Mouse (Mus musculus) yolk sac, embryonic 10.5 days (tissue): ENCODE data around the gene Pkp4.
"Not testable (repeated sequence)": the region's sequence is repeated elsewhere in the genome, so short reads cannot be mapped to it uniquely, and the experiment has no call there.

Experiments
- DNase-seq: peaks from one replicate; pipeline ENCODE4 v3.0.0-alpha.2; 2017; ENCODE audit warnings: low spot score

Gene Pkp4

DNA sequence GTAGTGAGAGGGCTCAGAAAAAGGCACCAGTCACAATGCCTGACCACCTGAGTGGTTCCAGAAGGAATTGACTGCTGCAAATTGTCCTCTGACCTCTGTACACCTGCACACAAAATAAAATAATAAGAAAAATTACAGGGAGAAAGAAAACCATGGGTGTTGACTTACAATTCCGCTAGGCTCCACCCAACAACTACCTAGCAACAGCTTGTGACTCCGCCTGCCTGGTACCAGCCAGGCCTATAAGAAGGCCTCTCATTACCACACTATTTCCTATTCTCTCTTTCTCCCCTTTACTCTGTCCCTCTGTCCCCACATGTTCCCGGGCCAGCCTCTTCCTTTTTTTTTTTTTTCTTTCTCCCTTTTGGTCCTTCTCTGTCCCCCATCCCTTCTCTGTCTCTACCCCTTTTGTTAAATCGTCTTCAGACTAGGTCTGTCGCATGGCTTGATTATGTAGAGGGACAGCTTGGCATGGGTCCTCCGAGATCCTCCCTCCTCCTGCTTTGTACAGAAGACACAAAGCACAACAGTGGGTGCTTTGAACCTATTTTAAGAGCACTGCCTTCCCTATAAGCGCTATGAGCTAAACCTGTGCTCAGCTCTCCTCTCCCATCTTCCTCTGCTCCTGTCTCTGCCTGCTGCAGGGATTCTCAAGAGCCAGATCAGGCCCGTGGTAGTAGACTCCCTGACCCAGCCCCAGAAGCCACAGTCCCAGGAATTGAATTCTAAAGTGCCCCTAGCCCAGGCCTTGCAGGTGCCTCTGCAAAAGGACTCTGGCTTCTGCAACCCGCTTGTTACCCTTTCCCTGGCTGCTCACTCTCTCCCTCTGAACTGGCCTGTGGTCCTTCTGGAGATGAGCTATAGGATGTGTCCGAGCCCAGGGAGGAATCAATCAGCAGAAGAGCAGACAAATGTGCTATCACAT, 223.5 kb downstream of the Pkp4 start:
- no peak for DNase-seq

DNA sequence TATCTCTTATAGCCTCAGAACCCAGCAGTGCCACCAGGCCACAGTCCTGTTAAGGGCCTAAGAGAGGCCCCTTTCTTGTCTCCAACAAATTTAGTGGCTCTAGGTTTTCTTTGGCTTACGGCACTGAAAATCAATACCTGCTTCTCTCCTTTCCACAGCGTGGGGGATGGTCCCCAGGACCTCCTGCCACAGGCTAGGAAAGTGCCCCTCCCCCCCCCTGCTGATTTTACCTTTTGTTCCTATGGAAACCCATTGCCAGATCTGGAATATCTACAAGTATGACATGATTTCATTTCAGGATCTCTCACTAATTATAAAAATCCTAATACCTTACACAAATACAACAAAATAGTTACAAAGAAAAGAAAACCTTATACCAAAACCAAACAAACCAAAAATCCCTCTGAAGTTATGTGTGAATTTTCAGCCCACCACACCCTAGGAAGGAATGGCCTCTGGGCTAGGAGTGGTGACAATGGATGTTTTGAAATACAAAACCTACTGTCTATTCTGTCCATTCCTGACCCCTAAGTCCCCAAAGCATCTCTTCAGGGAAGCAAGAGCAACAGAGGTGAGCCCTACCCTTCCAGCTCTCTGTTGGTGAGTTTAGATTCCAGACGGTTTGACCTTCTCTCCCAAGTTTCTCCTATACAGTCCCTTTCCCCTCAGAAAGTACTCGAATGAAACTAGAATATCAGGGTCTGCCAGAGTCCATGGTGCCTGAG, 224.7 kb downstream of the Pkp4 start:
- DNase-seq = no peak

- DNase-seq = no peak
Observed at GRCm38 (mm10) chr2:59389971-59390370, 229.3 kb downstream of the Pkp4 start.

DNA sequence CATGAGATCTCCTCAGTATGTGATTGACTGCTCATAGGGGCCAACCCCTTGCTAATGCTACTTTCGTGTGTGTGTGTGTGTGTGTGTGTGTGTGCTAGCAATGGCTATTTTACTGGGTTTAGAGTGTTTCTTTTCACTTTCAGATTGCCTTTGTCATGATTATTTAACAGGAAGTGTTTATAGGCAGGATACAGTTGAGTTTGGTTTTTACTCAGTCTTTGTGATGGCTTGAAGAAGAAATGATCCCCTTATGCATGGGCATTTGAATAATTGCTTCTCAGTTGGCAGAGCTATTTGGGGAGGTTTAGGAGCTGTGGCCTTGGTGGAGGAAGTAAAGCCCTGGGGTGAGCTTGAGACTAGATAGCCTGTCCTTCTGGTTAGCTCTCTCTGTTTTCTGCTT, 232.5 kb downstream of the Pkp4 start:
- no peak for DNase-seq

DNA sequence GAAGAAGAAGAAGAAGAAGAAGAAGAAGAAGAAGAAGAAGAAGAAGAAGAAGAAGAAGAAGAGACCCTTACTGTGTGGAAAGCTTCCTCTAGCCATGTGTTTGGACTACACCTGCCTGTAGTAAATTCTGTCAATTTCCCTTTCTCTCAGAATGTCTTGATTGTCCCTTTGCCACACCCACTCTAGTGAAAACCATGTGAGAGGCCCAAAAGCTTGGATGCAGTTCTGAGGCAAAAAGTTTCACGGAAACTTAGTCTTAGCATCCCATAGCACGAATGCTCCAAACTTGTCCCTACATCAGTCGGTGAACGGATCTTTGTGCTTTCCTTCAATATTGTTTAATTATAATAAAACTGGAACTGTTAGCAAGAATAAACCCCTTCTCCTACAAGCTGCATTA, 234.0 kb downstream of the Pkp4 start:
- no peak for DNase-seq

DNA sequence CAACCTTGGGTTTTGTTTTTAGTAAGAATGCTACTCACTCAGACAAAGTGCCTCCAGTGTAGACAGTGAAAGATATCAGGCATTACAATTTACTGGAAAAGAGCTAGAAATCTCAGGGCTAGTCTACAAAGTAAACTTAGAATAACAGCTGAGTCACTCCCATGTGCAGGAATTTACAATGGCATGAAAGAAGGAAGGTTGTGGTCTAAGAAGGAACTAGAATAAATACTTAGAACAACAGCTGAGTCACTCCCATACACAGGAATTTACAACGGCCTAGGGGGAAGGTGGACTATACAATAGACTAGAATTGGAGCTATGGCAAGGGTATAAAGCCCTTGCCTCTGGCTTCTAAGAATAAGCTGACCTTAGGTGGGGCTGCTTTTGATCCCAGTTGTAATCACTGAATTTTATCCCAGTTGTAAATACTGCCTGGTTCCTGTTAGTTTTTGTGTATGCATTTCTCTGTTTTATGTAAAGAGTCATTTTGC, 234.6 kb downstream of the Pkp4 start:
- DNase-seq = not testable (repeated sequence)

- no peak for DNase-seq
Observed at GRCm38 (mm10) chr2:59396555-59396954, 235.9 kb downstream of the Pkp4 start.

DNA sequence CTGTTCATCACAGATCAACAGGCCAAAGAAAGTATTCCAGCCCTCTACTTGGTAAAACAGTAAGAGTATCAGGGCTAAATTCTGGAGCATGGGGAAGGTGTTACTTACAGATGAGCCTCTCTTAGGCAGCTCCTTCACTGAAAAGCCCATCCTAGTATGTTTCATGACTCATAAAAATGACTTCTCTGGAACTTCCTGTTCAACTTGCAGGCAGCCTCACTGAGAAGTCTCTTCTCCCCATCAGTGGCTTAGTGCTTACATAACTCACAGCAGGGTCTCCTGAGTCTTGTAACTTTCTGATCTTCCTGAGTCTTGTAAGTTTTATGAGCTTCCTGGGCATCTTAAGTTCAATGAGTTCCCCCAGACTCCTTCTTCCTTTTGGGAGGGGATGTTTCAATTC, 236.9 kb downstream of the Pkp4 start:
- DNase-seq = no peak

- DNase-seq = no peak
Observed at GRCm38 (mm10) chr2:59400901-59401378, 240.3 kb downstream of the Pkp4 start.

- DNase-seq = no peak
Observed at GRCm38 (mm10) chr2:59401841-59402461, 241.3 kb downstream of the Pkp4 start.

GRCm38 (mm10) chr2:59404022-59404421, 243.4 kb downstream of the Pkp4 start:
- DNase-seq = no peak
